Mouse (Mus musculus): ENCODE measurements at regions not wholly inside any gene's neighbourhood (a gene's known extent, or its start where the extent isn't known, plus 50 kb on each side); places are given as distances from the start of the nearest gene placed in this dataset.
"Not testable (repeated sequence)": the region's sequence is repeated elsewhere in the genome, so short reads cannot be mapped to it uniquely, and the experiment has no call there.

GRCm38 (mm10) chr9:92836156-92836555 is 294.1 kb downstream of the Plod2 start:
- DNase-seq; intact Hi-C loops (cut with DNase I): not testable (repeated sequence)

GRCm38 (mm10) chr9:92856410-92857083 is 314.5 kb downstream of the Plod2 start:
- intact Hi-C loops (cut with DNase I) = no loop called here
- no peak for DNase-seq

GRCm38 (mm10) chr9:92865822-92866221 is 323.8 kb downstream of the Plod2 start:
- intact Hi-C loops (cut with DNase I) = no loop called here
- no peak for DNase-seq

- intact Hi-C loops (cut with DNase I) = loop anchor here (1.0 to 10.0 kb wide), 3 partner anchors 264 to 661 kb away; no protein-coding TSS in a partner anchor
- peak; percentile 35 to 63 for DNase-seq
These were observed 336.6 kb downstream of the Plod2 start for GRCm38 (mm10) chr9:92878589-92878988.

- no peak for DNase-seq
- intact Hi-C loops (cut with DNase I) = loop anchor here (5.0 to 10.0 kb wide), 3 partner anchors 265 to 733 kb away; no protein-coding TSS in a partner anchor
These were observed 337.8 kb downstream of the Plod2 start for GRCm38 (mm10) chr9:92879812-92880211.

- intact Hi-C loops (cut with DNase I) = loop anchor here (5.0 kb wide), 1 partner anchor 735 kb away; no protein-coding TSS in a partner anchor
These were observed 340.3 kb downstream of the Plod2 start for GRCm38 (mm10) chr9:92882251-92882832.

GRCm38 (mm10) chr9:92890063-92890462 is 348.0 kb downstream of the Plod2 start:
- DNase-seq = no peak
- intact Hi-C loops (cut with DNase I) = no loop called here

More at GRCm38 (mm10) chr9:92882251-92882832, 340.3 kb downstream of the Plod2 start:
- DNase-seq = no peak

GRCm38 (mm10) chr9:92899733-92900132 is 357.7 kb downstream of the Plod2 start:
- intact Hi-C loops (cut with DNase I) = no loop called here
- no peak for DNase-seq

- intact Hi-C loops (cut with DNase I) = no loop called here
- no peak for DNase-seq
These were observed 365.1 kb downstream of the Plod2 start for GRCm38 (mm10) chr9:92907102-92907501.

GRCm38 (mm10) chr9:92919396-92919795 is 377.4 kb downstream of the Plod2 start:
- no peak for DNase-seq
- intact Hi-C loops (cut with DNase I) = no loop called here

GRCm38 (mm10) chr9:92930231-92930966 is 388.4 kb downstream of the Plod2 start:
- intact Hi-C loops (cut with DNase I) = no loop called here
- DNase-seq = no peak

GRCm38 (mm10) chr9:92937802-92938201 is 395.8 kb downstream of the Plod2 start:
- no peak for DNase-seq
- intact Hi-C loops (cut with DNase I) = no loop called here

GRCm38 (mm10) chr9:92950092-92950491 is 408.1 kb downstream of the Plod2 start:
- intact Hi-C loops (cut with DNase I) = no loop called here
- DNase-seq = peak in 1 of 2 experiments; percentile 1

- DNase-seq = no peak
- intact Hi-C loops (cut with DNase I) = no loop called here
These were observed 421.3 kb downstream of the Plod2 start for GRCm38 (mm10) chr9:92963275-92963674.

GRCm38 (mm10) chr9:92991759-92992158 is 449.7 kb downstream of the Plod2 start:
- no peak for DNase-seq
- intact Hi-C loops (cut with DNase I) = no loop called here

- DNase-seq = no peak
- intact Hi-C loops (cut with DNase I) = no loop called here
These were observed 454.1 kb downstream of the Plod2 start for GRCm38 (mm10) chr9:92996156-92996555.

- intact Hi-C loops (cut with DNase I) = no loop called here
- DNase-seq = no peak
These were observed 463.3 kb downstream of the Plod2 start for GRCm38 (mm10) chr9:93005182-93005953.

- no peak for DNase-seq
- intact Hi-C loops (cut with DNase I) = no loop called here
These were observed 466.7 kb downstream of the Plod2 start for GRCm38 (mm10) chr9:93008511-93009302.

GRCm38 (mm10) chr9:93044298-93044912 is 502.4 kb downstream of the Plod2 start:
- intact Hi-C loops (cut with DNase I) = no loop called here

More at GRCm38 (mm10) chr9:93044298-93044912, 502.4 kb downstream of the Plod2 start:
- DNase-seq = no peak

All from heart, postnatal 14 days (tissue).